Mouse (Mus musculus) heart, postnatal 0 days (tissue): ENCODE measurements around the gene Gpatch2.

Experiments
- CTCF ChIP-seq: IDR thresholded peaks from 2 replicates; pipeline ENCODE4 v1.5.1; 2016; ENCODE audit warnings: antibody characterized with exemption, control low read depth, low read depth
- EP300 ChIP-seq: IDR thresholded peaks from 2 replicates; pipeline ENCODE4 v1.6.1; 2016; ENCODE audit warnings: antibody characterized with exemption, low read depth

DNA sequence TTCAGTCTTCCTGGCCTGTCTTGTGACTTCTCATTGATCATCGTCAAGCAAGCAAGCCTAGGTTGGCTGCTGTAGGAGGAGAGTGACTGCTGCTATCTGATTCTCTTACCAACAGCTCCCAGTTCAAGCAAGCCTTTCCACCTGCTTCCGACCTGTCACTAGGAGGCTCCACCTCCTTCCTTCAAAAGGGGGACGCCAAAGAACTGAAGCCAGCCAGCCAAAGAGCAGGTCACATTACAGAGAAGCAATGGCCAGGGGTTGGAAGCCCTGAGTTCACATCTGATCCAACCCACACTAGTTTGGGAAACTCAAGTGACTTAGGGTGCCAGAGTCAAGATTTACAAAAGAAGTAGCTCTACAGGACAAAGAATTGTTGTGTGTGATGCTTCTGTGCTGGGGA, 144.9 kb downstream of the Gpatch2 start:
- TF ChIP-seq EP300 (no peak), CTCF (no peak)
